Mouse (Mus musculus): ENCODE measurements around the gene Fgfr2. TPM values are rescaled to one million over a fixed set of nuclear protein-coding genes. Genes with fewer than 3 reads are reported as not detected.
"Not testable (repeated sequence)": the region's sequence is repeated elsewhere in the genome, so short reads cannot be mapped to it uniquely, and the experiment has no call there.

Gene Fgfr2
- polyA plus RNA-seq, 1 experiment from 2014 or later: 39.4 TPM

DNA sequence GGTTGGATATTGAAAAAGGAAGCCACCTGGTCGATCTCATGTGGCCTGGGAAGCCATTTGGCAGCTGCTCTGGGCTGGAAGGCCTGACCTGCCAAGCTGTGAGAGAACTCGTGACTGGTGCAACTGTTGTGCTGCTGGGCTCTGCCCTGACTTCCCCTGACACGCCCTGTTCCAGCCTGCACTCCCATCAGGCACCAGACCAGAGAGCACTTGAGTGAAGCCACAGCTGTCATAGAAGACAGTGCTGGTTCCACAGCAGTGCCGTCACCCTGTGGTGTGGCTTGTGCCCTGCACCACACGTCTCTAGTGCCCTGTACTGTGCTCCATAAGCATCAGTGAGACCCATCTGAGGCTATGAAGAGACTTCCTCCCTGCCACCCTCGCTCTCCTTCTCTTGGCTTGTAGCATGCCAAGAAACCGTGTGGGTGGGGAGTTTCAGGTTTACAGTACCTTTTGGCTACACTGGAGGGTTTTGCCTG, 450.6 kb downstream of the Fgfr2 start:
- Histone ChIP-seq H3K4me3 (replicated peaks) (no peak overlapping the region), H3K36me3 (no peaks in the 10 kb centered on the region), H3K27me3 (no peaks in the 10 kb centered on the region), H3K9me3 (no peaks in the 10 kb centered on the region), H3K27ac (no peak overlapping the region), H3K9ac (replicated peaks) (no peak overlapping the region), H3K4me2 (replicated peaks) (no peak overlapping the region), H3K4me1 (replicated peaks) (0 out of 2 replicates have a peak, but pooled peaks cover 2% of the 10 kb centered on the region)
- no peak for ATAC-seq
- WGBS: 77% methylated on average over 7 of the region's 7 CpGs

DNA sequence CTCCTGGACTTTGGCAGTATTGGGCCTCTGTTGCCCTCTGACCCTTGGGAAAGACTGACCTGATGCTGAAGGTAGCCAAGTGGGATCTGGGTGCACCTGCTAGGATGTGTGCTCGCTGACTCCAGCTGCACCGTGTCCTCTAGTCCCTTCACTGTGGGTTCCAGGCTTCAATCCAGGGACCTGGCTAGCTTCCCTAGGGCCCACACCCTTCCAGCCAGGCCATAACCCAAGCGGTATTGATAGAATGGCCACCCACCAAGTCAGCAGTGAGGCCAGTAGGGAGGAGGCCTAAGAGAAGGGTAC, 452.3 kb downstream of the Fgfr2 start:
- H3K9me3 ChIP-seq: no peaks in the 10 kb centered on the region
- no peak overlapping the region for H3K4me3 ChIP-seq (replicated peaks)
- 89% methylated on average over 3 of the region's 3 CpGs for WGBS
- H3K36me3 ChIP-seq: no peaks in the 10 kb centered on the region
- H3K27me3 ChIP-seq: no peaks in the 10 kb centered on the region
- H3K4me2 ChIP-seq (replicated peaks): no peak overlapping the region
- peaks cover 8% of the 10 kb centered on the region for H3K4me1 ChIP-seq (replicated peaks)
- no peak for ATAC-seq
- H3K27ac ChIP-seq: no peak overlapping the region
- H3K9ac ChIP-seq (replicated peaks): no peak overlapping the region

DNA sequence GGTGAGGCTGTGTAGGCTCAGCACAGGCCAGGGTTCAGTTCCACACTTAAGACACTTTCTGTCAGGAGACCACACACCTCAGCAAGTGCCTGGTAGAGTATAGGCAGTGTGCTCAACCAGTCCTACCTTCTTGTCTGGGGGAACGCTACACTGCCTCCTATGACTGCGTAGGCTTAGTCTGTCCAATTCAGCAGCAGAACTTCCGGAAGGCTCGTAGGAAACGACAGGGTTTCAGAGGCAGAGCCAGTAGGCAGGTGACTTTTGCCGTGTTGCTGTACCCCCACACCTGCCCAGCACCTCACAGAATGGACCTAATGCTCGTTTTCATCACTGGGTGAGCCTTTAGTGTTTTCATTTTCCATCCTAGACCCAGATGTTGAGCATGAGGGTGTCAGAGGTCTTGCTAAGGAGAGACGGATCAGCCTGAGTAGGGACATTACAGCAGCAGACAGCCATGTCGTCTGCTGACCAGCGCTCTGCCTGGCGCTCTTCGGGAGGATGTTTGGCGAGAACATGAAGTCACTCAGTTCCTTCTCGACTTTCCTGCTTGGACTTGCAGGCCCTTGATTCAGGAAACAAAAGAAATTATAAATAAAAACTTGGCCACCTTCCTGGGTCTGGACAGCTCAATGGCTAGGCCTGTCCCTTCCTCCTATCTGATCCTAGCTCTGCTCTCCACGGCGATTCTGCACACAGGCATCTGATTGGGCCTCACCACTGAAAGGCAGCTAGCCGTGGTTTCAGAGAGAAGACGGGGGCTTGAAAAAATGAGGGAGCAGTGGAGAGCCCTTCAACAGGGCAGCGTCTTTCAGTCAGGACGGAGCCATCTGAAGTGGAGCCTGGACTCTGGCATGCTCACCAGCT, 452.9 kb downstream of the Fgfr2 start:
- peaks cover 12% of the 10 kb centered on the region for H3K4me1 ChIP-seq (replicated peaks)
- no peak overlapping the region for H3K4me2 ChIP-seq (replicated peaks)
- 90% methylated on average over 20 of the region's 20 CpGs for WGBS
- no peaks in the 10 kb centered on the region for H3K27me3 ChIP-seq
- no peaks in the 10 kb centered on the region for H3K9me3 ChIP-seq
- no peak overlapping the region for H3K4me3 ChIP-seq (replicated peaks)
- no peak overlapping the region for H3K27ac ChIP-seq
- ATAC-seq: no peak
- no peak overlapping the region for H3K9ac ChIP-seq (replicated peaks)
- no peaks in the 10 kb centered on the region for H3K36me3 ChIP-seq

DNA sequence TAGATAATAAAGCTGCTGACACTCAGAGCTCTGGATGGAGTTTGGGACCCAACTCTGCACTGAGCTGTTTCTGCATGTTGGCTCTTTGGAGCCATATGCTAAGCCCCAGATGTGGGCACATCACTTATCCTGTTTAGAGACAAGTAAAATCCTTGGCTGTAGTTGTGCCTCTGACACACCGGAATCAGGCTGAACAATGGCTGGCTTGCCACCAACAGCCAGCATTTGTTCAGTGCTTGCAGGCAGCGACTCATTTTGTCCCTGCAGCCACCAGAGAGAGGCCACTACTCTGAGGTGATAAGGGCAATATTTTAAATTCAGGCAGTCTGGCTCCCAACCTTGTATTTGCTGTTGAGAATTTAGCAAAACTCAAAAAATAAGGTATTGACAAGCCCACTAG, 454.5 kb downstream of the Fgfr2 start:
- H3K4me1 ChIP-seq (replicated peaks): peaks cover 12% of the 10 kb centered on the region
- no peak overlapping the region for H3K4me3 ChIP-seq (replicated peaks)
- H3K9me3 ChIP-seq: no peaks in the 10 kb centered on the region
- no peak overlapping the region for H3K4me2 ChIP-seq (replicated peaks)
- no peaks in the 10 kb centered on the region for H3K27me3 ChIP-seq
- H3K9ac ChIP-seq (replicated peaks): no peak overlapping the region
- H3K36me3 ChIP-seq: no peaks in the 10 kb centered on the region
- ATAC-seq: no peak
- no peak overlapping the region for H3K27ac ChIP-seq
- 57% methylated on average over 2 of the region's 2 CpGs for WGBS

DNA sequence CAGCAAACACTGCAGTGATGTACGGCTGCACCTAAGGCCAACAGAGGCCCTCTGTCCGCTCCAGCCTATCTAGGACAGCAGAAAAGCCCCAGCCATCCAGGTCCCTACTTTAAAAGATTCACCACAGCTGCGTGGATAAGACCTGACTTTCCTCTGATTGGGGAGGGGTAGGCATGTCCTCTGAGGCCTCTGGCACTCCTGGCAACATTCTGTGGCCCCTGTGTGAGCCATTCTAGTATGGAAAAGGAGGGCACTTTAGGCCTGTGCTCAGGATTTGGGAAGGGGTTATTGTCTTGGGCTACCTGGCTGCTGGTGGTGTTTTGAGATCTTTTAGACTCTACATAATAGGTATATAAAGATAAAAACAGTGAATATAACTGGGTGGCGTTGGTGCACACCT, 456.6 kb downstream of the Fgfr2 start:
- Histone ChIP-seq H3K9ac (replicated peaks) (no peak overlapping the region), H3K9me3 (no peaks in the 10 kb centered on the region), H3K4me1 (replicated peaks) (peaks cover 12% of the 10 kb centered on the region), H3K4me2 (replicated peaks) (no peak overlapping the region), H3K27ac (no peak overlapping the region), H3K27me3 (no peaks in the 10 kb centered on the region), H3K4me3 (replicated peaks) (no peak overlapping the region), H3K36me3 (no peaks in the 10 kb centered on the region)
- WGBS: 76% methylated on average over 4 of the region's 4 CpGs
- no peak for ATAC-seq

DNA sequence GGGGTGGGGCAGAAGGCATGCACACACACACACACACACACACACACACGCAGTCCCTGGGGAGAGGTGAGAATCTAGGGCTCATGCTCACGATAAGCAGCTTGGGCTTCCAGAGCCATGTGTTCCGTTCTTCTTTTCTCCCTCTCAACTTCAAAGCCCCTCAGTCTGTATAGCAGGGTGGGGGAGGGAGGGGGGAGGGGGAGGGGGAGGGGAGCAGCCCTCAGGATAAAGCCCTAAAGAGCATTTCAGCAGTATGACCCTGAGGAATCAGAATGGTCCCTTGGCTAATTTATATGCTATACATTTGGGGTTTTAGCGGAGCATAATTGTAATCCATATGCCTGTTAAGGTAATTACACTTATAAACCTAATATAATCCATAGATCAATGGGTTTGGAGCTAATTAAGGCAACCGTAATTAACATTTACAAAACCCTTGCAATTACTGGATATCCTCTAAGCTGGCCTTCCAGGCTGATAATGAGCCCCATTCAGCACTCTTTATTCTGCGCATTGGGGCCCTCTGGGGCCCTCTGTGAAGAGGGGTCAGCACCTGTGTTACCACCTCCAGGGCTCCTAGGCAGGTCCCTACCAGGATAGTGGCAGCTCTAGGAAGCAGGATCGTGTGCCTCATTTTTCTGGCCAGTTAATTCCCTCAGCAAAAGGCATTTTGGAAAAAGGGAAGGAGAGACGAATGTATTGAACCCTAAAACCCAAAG, 457.3 kb downstream of the Fgfr2 start:
- Histone ChIP-seq H3K27ac (0 out of 2 replicates have a peak overlapping the region, but pooled peaks have one; percentile 15), H3K36me3 (no peaks in the 10 kb centered on the region), H3K4me2 (replicated peaks) (no peak overlapping the region), H3K27me3 (0 out of 2 replicates have a peak, but pooled peaks cover 2% of the 10 kb centered on the region), H3K4me3 (replicated peaks) (no peak overlapping the region), H3K4me1 (replicated peaks) (peaks cover 14% of the 10 kb centered on the region), H3K9ac (replicated peaks) (no peak overlapping the region; the same call in 1 of the 2 replicates), H3K9me3 (no peaks in the 10 kb centered on the region)
- WGBS: 26% methylated on average over 8 of the region's 8 CpGs
- peak; percentile 66 for ATAC-seq

DNA sequence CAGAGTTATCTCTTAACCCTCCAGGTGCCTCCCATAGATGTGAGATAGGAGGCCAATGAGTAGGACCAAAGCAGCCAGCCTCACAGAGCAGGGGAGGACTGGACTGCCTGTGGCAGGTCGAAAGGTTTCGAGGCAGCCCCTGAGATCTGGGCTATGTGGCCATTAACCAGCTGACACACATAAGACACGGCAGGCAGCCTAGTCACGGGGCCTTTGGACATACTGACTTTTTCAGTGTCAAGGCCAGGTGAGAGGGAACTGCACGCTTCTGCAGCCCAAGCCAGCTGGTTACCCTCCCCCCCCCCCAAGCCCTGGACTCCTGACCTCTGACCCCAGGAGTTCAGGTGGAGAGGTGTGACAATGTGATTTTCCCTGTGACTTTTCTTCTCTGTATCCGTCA, 458.3 kb downstream of the Fgfr2 start:
- H3K36me3 ChIP-seq: no peaks in the 10 kb centered on the region
- no peak overlapping the region for H3K4me3 ChIP-seq (replicated peaks)
- H3K9me3 ChIP-seq: no peaks in the 10 kb centered on the region
- H3K4me1 ChIP-seq (replicated peaks): peaks cover 21% of the 10 kb centered on the region
- H3K27me3 ChIP-seq: 0 out of 2 replicates have a peak, but pooled peaks cover 2% of the 10 kb centered on the region
- 81% methylated on average over 6 of the region's 6 CpGs for WGBS
- no peak for ATAC-seq
- H3K27ac ChIP-seq: no peak overlapping the region
- no peak overlapping the region for H3K9ac ChIP-seq (replicated peaks)
- no peak overlapping the region for H3K4me2 ChIP-seq (replicated peaks)

DNA sequence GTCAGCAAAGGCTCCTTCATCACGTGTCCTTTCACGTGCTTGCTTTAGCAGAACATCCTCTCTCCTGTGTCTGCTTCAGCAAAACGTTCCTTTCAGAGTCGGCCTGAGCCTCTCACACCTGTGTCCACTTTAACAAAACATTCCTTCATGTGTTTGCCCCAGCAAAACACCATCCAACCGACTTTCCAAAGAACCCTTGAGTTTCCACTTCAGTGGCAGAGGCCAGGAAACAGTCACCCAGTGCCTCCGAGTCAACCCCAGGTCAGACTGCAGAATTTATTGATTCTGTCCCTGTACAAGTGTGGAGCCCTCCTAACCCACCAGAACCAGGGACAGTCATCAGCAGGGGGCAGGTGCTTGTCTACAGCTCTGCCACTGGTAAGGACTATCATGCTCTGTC, 460.3 kb downstream of the Fgfr2 start:
- H3K9ac ChIP-seq (replicated peaks); H3K36me3 ChIP-seq; H3K27ac ChIP-seq; H3K4me2 ChIP-seq (replicated peaks); H3K27me3 ChIP-seq; H3K4me3 ChIP-seq (replicated peaks); H3K9me3 ChIP-seq; ATAC-seq: not testable (repeated sequence)
- H3K4me1 ChIP-seq (replicated peaks): peaks cover 33% of the 10 kb centered on the region
- 81% methylated on average over 6 of the region's 6 CpGs for WGBS

DNA sequence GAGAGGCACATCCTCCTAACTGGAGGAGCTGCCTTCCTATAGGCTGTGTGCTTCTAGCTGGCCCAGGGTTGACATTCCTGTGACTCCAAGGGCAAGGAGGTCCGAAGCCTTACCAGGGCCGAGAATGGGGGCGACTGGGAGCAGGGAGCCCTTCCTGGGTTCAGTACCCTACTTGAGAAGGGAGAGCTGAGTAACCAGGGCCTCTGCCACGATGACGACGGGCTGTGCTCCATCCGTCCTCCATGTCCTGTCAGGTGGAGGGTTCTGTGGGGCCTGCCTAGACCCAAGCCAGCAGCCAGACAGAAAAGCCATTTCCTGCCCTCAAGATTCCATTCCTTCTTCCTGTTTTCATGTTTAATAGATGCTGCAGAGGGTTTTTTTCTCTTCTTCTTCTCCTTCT, 463.5 kb downstream of the Fgfr2 start:
- Histone ChIP-seq H3K9me3 (no peaks in the 10 kb centered on the region), H3K4me3 (replicated peaks) (no peak overlapping the region), H3K27ac (no peak overlapping the region; the same call in 1 of the 2 replicates), H3K36me3 (no peaks in the 10 kb centered on the region), H3K4me1 (replicated peaks) (peaks cover 32% of the 10 kb centered on the region), H3K4me2 (replicated peaks) (no peak overlapping the region), H3K27me3 (peaks cover 6% of the 10 kb centered on the region; the same call in 1 of the 2 replicates), H3K9ac (replicated peaks) (no peak overlapping the region)
- no peak for ATAC-seq
- WGBS: 88% methylated on average over 7 of the region's 7 CpGs

DNA sequence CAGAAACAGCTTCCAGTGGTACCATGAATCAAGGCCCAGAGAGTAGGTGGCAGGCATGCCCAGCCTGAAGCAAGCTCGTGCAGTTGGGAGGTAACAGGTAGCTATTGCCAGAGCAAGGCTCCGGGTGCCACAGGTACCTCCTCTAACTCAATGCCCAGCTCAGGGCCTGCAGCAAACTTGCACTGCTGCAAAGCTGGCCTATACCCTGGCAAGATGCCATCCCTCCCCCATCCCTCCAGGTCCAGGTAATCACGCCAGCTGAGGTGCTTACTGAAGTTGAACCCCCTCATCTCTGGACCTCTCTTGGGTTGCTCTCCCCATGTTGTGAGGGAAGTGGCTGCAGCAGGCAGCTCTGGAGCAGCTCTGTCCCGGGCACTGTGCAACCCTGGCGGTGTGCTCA, 464.5 kb downstream of the Fgfr2 start:
- Histone ChIP-seq H3K36me3 (no peaks in the 10 kb centered on the region), H3K4me1 (replicated peaks) (peaks cover 32% of the 10 kb centered on the region), H3K9me3 (no peaks in the 10 kb centered on the region), H3K27ac (no peak overlapping the region), H3K27me3 (peaks cover 6% of the 10 kb centered on the region; the same call in 1 of the 2 replicates), H3K4me2 (replicated peaks) (no peak overlapping the region), H3K4me3 (replicated peaks) (no peak overlapping the region), H3K9ac (replicated peaks) (no peak overlapping the region)
- WGBS: 81% methylated on average over 5 of the region's 5 CpGs
- ATAC-seq: no peak

DNA sequence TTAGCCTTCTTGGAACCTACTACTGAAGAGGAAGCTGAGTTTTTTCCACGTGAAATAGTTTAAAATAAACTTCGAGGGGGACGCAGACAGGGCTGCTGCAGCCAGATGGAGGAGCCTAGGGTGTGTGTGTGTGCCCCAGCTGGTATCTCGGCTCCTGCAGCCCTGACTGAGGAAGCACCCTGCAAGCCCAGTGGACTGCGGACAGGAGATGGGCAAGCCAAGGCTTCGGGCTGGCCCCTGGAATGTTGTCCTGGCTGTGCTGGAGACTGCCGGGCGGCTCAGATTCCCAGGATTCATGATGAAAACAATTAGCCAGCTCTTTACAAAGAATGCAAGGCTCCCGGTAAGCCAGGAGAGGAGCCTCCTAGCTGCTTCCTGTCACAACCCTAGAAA, 465.1 kb downstream of the Fgfr2 start:
- 16% methylated on average over 9 of the region's 9 CpGs for WGBS
- Histone ChIP-seq H3K4me1 (replicated peaks) (peaks cover 32% of the 10 kb centered on the region), H3K27me3 (peaks cover 6% of the 10 kb centered on the region; the same call in 1 of the 2 replicates), H3K4me2 (replicated peaks) (no peak overlapping the region), H3K9me3 (no peaks in the 10 kb centered on the region), H3K36me3 (no peaks in the 10 kb centered on the region), H3K27ac (no peak overlapping the region), H3K9ac (replicated peaks) (no peak overlapping the region), H3K4me3 (replicated peaks) (no peak overlapping the region)
- ATAC-seq: no peak

DNA sequence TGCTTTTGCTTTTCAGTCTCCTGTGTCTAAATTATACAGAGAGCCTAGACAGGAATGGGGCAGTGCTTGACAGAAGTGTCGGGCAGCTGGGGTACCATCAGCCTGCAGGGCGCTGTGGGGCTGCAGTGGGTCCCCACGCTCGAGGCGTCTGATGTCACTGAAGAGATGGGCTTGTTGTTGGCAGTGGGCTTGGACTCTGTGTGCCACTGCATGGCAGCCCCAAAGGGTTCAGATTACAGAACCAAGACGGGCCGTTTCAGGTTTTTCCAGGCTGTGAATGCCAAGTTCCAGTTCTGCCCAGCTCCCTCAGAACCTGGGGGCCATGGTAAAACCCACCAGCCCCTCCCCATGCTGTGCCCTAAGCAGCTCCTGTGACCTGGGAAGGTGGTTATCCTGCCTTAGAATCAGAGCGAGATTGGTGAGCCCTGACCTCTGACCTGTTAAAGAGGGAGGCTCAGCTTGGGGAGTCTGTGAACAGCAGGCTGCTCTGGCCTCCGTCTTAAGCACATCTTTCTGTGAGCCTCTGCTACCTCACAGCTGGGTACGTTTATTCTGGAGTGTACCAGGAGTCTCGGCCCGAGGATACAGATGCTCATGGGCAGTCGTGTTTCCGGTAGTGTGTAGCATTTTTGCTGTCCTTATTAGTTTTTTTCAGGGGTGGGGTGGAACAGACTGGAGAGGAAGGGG, 465.6 kb downstream of the Fgfr2 start:
- Histone ChIP-seq H3K4me1 (replicated peaks) (peaks cover 32% of the 10 kb centered on the region), H3K9ac (replicated peaks) (no peak overlapping the region), H3K36me3 (no peaks in the 10 kb centered on the region), H3K27ac (0 out of 2 replicates have a peak overlapping the region, but pooled peaks have one; percentile 6), H3K9me3 (no peaks in the 10 kb centered on the region), H3K4me2 (replicated peaks) (no peak overlapping the region), H3K4me3 (replicated peaks) (no peak overlapping the region), H3K27me3 (peaks cover 6% of the 10 kb centered on the region; the same call in 1 of the 2 replicates)
- no peak for ATAC-seq
- 33% methylated on average over 14 of the region's 14 CpGs for WGBS

Measured in midbrain, embryonic 13.5 days (tissue).